ENCODE assay signal across 9 mouse cellular contexts in genomic region chr5:33438214-33438613, GRCm38 (mm10). TPM values are rescaled to one million over a fixed set of nuclear protein-coding genes. Genes with fewer than 3 reads are reported as not detected.
DNase-seq lines count a peak whose midpoint lies in the region; ATAC-seq and TF ChIP-seq lines count a peak whose summit lies in the region.
"Had no signal": no experiment of that assay in that cellular context is flagged by ENCODE, and none has a peak within 500 bp of the region (broad histone marks: within the 10 kb centered on the region; RNA-seq: fewer than 3 reads in every experiment).

No protein-coding gene starts in this region.

- peak; percentile 57; the same call in 1 of the 2 replicates for ATAC-seq in midbrain, embryonic 11.5 days (ENCODE audit: low FRiP score)
- no peak for ATAC-seq in midbrain, embryonic 16.5 days
- peak; percentile 84 for ATAC-seq in kidney, embryonic 16.5 days (ENCODE audit: low FRiP score, low TSS enrichment)
- ATAC-seq in neural tube, embryonic 14.5 days (ENCODE audit: low read depth): peak; percentile 36; the same call in 1 of the 2 replicates

- peaks cover 15% of the 10 kb centered on the region for H3K4me1 ChIP-seq in midbrain, embryonic 11.5 days (ENCODE audit: control insufficient read depth, insufficient read depth, low read length)
- peaks cover 17% of the 10 kb centered on the region for H3K4me1 ChIP-seq in midbrain, embryonic 16.5 days (ENCODE audit: control insufficient read depth, insufficient read depth, low read length)
- H3K4me1 ChIP-seq in heart, adult 2 months (ENCODE audit: control insufficient read depth, insufficient read depth, low read length): peaks cover 1% of the 10 kb centered on the region; the same call in 1 of the 2 replicates
- H3K4me1 ChIP-seq in kidney, embryonic 16.5 days (ENCODE audit: insufficient read depth, low read length): peaks cover 17% of the 10 kb centered on the region
- H3K4me1 ChIP-seq in liver, adult 2 months (ENCODE audit: control insufficient read depth, insufficient read depth, low read length): peaks cover 2% of the 10 kb centered on the region; the same call in 1 of the 2 replicates
- peaks cover 14% of the 10 kb centered on the region; the same call in 1 of the 2 replicates for H3K4me1 ChIP-seq in neural tube, embryonic 14.5 days (ENCODE audit: control insufficient read depth, insufficient read depth, low read length)

- TF ChIP-seq EP300 in heart, adult 2 months (IDR thresholded peaks at IDR 0.05; ENCODE audit: insufficient read depth, low read depth, low read length): no peak

- TF ChIP-seq CTCF in heart, adult 2 months (IDR thresholded peaks at IDR 0.05): 0 out of 2 replicates have a peak, but pooled peaks have one; percentile 2
- peak; percentile 30; the same call in 1 of the 2 replicates for TF ChIP-seq CTCF in liver, adult 2 months (IDR thresholded peaks at IDR 0.05; ENCODE audit: low read depth, low read length)

- no peaks in the 10 kb centered on the region for H3K36me3 ChIP-seq in midbrain, embryonic 11.5 days (ENCODE audit: control insufficient read depth, insufficient read depth, low read length)
- H3K36me3 ChIP-seq in midbrain, embryonic 16.5 days (ENCODE audit: control insufficient read depth, insufficient read depth, low read length): no peaks in the 10 kb centered on the region
- no peaks in the 10 kb centered on the region for H3K36me3 ChIP-seq in heart, adult 2 months (ENCODE audit: control insufficient read depth, insufficient read depth, low read length)
- no peaks in the 10 kb centered on the region for H3K36me3 ChIP-seq in kidney, embryonic 16.5 days (ENCODE audit: insufficient read depth, low read length)
- no peaks in the 10 kb centered on the region for H3K36me3 ChIP-seq in liver, adult 2 months (ENCODE audit: control insufficient read depth, insufficient read depth, low read length)
- H3K36me3 ChIP-seq in neural tube, embryonic 14.5 days (ENCODE audit: control insufficient read depth, insufficient read depth, low read length): no peaks in the 10 kb centered on the region

- no peaks in the 10 kb centered on the region for H3K79me2 ChIP-seq in heart, adult 2 months (replicated peaks; ENCODE audit: control insufficient read depth, insufficient read depth, low read length)
- no peaks in the 10 kb centered on the region for H3K79me2 ChIP-seq in liver, adult 2 months (ENCODE audit: control insufficient read depth, insufficient read depth, low read length)

- no peak overlapping the region for H3K27ac ChIP-seq in midbrain, embryonic 11.5 days (ENCODE audit: low read depth, low read length)
- no peak overlapping the region for H3K27ac ChIP-seq in midbrain, embryonic 16.5 days (ENCODE audit: low read length)
- H3K27ac ChIP-seq in heart, adult 2 months: no peak overlapping the region
- H3K27ac ChIP-seq in kidney, embryonic 16.5 days (ENCODE audit: low read length): no peak overlapping the region
- H3K27ac ChIP-seq in liver, adult 2 months (replicated peaks; ENCODE audit: insufficient read depth, low read depth, low read length): no peak overlapping the region
- no peak overlapping the region for H3K27ac ChIP-seq in neural tube, embryonic 14.5 days (ENCODE audit: low read depth, low read length)

- no peak overlapping the region for H3K4me2 ChIP-seq in midbrain, embryonic 11.5 days
- no peak overlapping the region for H3K4me2 ChIP-seq in midbrain, embryonic 16.5 days (ENCODE audit: low read length)
- no peak overlapping the region for H3K4me2 ChIP-seq in kidney, embryonic 16.5 days (replicated peaks; ENCODE audit: low read depth, low read length)
- no peak overlapping the region for H3K4me2 ChIP-seq in neural tube, embryonic 14.5 days (ENCODE audit: low read depth, low read length)

- no peak overlapping the region for H3K4me3 ChIP-seq in midbrain, embryonic 11.5 days (ENCODE audit: low read depth, low read length)
- H3K4me3 ChIP-seq in midbrain, embryonic 16.5 days (ENCODE audit: low read depth, low read length): no peak overlapping the region
- H3K4me3 ChIP-seq in heart, adult 2 months: no peak overlapping the region
- H3K4me3 ChIP-seq in kidney, embryonic 16.5 days (ENCODE audit: low read length): no peak overlapping the region
- H3K4me3 ChIP-seq in liver, adult 2 months (ENCODE audit: insufficient read depth, low read depth, low read length): no peak overlapping the region
- no peak overlapping the region for H3K4me3 ChIP-seq in neural tube, embryonic 14.5 days (ENCODE audit: low read depth, low read length)
- H3K4me3 ChIP-seq: erythroblast, embryonic 14.5 days had no signal

- DNase-seq in midbrain, embryonic 11.5 days (ENCODE audit: low spot score, missing footprints): peak; percentile 97
- peak; percentile 99 for DNase-seq in embryo, embryonic 10 days (ENCODE audit: low spot score)
- peak; percentile 79 to 90 for DNase-seq in heart, adult 2 months
- peak; percentile 46 for DNase-seq in liver, adult 2 months (ENCODE audit: extremely low read depth, low read depth, low spot score)
- peak; percentile 88 for DNase-seq in thymus, postnatal 14 days

- H3K9ac ChIP-seq in midbrain, embryonic 11.5 days (ENCODE audit: low read length): no peak overlapping the region
- no peak overlapping the region for H3K9ac ChIP-seq in midbrain, embryonic 16.5 days (ENCODE audit: low read depth, low read length)
- no peak overlapping the region for H3K9ac ChIP-seq in heart, adult 2 months (ENCODE audit: low read depth, low read length)
- H3K9ac ChIP-seq in kidney, embryonic 16.5 days (replicated peaks; ENCODE audit: low read length): no peak overlapping the region
- H3K9ac ChIP-seq in liver, adult 2 months (ENCODE audit: low read depth, low read length): no peak overlapping the region
- no peak overlapping the region for H3K9ac ChIP-seq in neural tube, embryonic 14.5 days (replicated peaks; ENCODE audit: low read depth, low read length)

- H3K27me3 ChIP-seq in midbrain, embryonic 11.5 days (ENCODE audit: control insufficient read depth, insufficient read depth, low read length): peaks cover 72% of the 10 kb centered on the region
- H3K27me3 ChIP-seq in midbrain, embryonic 16.5 days (ENCODE audit: control insufficient read depth, insufficient read depth, low read depth, low read length): peaks cover 72% of the 10 kb centered on the region
- H3K27me3 ChIP-seq in heart, adult 2 months (ENCODE audit: control insufficient read depth, insufficient read depth, low read length): peaks cover 24% of the 10 kb centered on the region
- peaks cover 68% of the 10 kb centered on the region for H3K27me3 ChIP-seq in kidney, embryonic 16.5 days (ENCODE audit: insufficient read depth, low read length)
- H3K27me3 ChIP-seq in liver, adult 2 months (ENCODE audit: control insufficient read depth, insufficient read depth, low read length): peaks cover 29% of the 10 kb centered on the region
- H3K27me3 ChIP-seq in neural tube, embryonic 14.5 days (ENCODE audit: control insufficient read depth, insufficient read depth, low read length): peaks cover 71% of the 10 kb centered on the region

- 4% methylated on average over 22 of the region's 23 CpGs for WGBS in midbrain, embryonic 11.5 days
- WGBS in midbrain, embryonic 16.5 days: 3% methylated on average over 23 of the region's 23 CpGs
- 2% methylated on average over 23 of the region's 23 CpGs for WGBS in heart, adult 2 months
- WGBS in kidney, embryonic 16.5 days: 2% methylated on average over 23 of the region's 23 CpGs
- WGBS in liver, adult 2 months: 3% methylated on average over 23 of the region's 23 CpGs
- WGBS in neural tube, embryonic 14.5 days: 2% methylated on average over 23 of the region's 23 CpGs

- no peaks in the 10 kb centered on the region for H3K9me3 ChIP-seq in midbrain, embryonic 11.5 days (ENCODE audit: control insufficient read depth, low read length)
- H3K9me3 ChIP-seq in midbrain, embryonic 16.5 days (replicated peaks; ENCODE audit: control insufficient read depth, low read length, poor library complexity, severe bottlenecking): no peaks in the 10 kb centered on the region
- no peaks in the 10 kb centered on the region for H3K9me3 ChIP-seq in kidney, embryonic 16.5 days (ENCODE audit: low read length)
- H3K9me3 ChIP-seq in neural tube, embryonic 14.5 days (ENCODE audit: control insufficient read depth, low read length): no peaks in the 10 kb centered on the region

- intact Hi-C loops in heart, adult 2 months (cut with DNase I): no loop called here

- no peak for TF ChIP-seq POLR2A in heart, adult 2 months (IDR thresholded peaks at IDR 0.05; ENCODE audit: insufficient read depth, low read depth, low read length)
- TF ChIP-seq POLR2A in liver, adult 2 months (IDR thresholded peaks at IDR 0.05; ENCODE audit: extremely low read depth, insufficient read depth, low read length): no peak

RNA-seq across cellular contexts. Expression of gene Nkx1-1, which starts 4.4 kb away (rescaled TPM):
- 0.40 and 0.48 TPM in 2 replicates for polyA plus RNA-seq in midbrain, embryonic 11.5 days (2014; fragmentation: Nextera tagmentation; extraction: Ambion mirVana)
- polyA plus RNA-seq in midbrain, embryonic 16.5 days (2015; fragmentation: Nextera tagmentation; extraction: Ambion mirVana): not detected in 2 replicates
- not detected for total RNA-seq in heart, adult 2 months (2021)
- polyA plus RNA-seq in heart, adult 2 months (2012; rRNA removed): not detected in 2 replicates
- polyA plus RNA-seq in kidney, embryonic 16.5 days (2015; fragmentation: Nextera tagmentation; extraction: Ambion mirVana): not detected in 2 replicates
- total RNA-seq in liver, adult 2 months (2014; rRNA removed): not detected in 2 replicates
- polyA plus RNA-seq in liver, adult 2 months (2012; rRNA removed): not detected in 2 replicates
- polyA plus RNA-seq in neural tube, embryonic 14.5 days (2014; fragmentation: Nextera tagmentation; extraction: Ambion mirVana): 0.44 and 0.74 TPM in 2 replicates
- polyA plus RNA-seq: erythroblast, embryonic 14.5 days had no signal

RNA-seq across cellular contexts. Expression of gene Uvssa, which starts 59.9 kb away (rescaled TPM):
- polyA plus RNA-seq in midbrain, embryonic 11.5 days (2014; fragmentation: Nextera tagmentation; extraction: Ambion mirVana): 5.8 and 6.1 TPM in 2 replicates
- polyA plus RNA-seq in midbrain, embryonic 16.5 days (2015; fragmentation: Nextera tagmentation; extraction: Ambion mirVana): 8.1 TPM in 2 replicates
- 1 to 10 TPM; 3.3 to 3.4 TPM for total RNA-seq in heart, adult 2 months (2021)
- polyA plus RNA-seq in heart, adult 2 months (2012; rRNA removed): 2.8 and 5.0 TPM in 2 replicates
- polyA plus RNA-seq in kidney, embryonic 16.5 days (2015; fragmentation: Nextera tagmentation; extraction: Ambion mirVana): 9.2 and 9.5 TPM in 2 replicates
- total RNA-seq in liver, adult 2 months (2014; rRNA removed): 4.2 and 4.4 TPM in 2 replicates
- 2.5 and 3.4 TPM in 2 replicates for polyA plus RNA-seq in liver, adult 2 months (2012; rRNA removed)
- polyA plus RNA-seq in neural tube, embryonic 14.5 days (2014; fragmentation: Nextera tagmentation; extraction: Ambion mirVana): 8.7 and 9.0 TPM in 2 replicates

Comparison
In these comparisons a context has a peak if more than half of its experiments do, and no peak if none do; other contexts are left out.
1. DNase-seq: peak in every context shown above with its lines; median percentile 99 in embryo, embryonic 10 days; 97 in midbrain, embryonic 11.5 days; 88 in thymus, postnatal 14 days; 84 in heart, adult 2 months; 46 in liver, adult 2 months.